Mouse (Mus musculus): ENCODE data around the gene Enpp4. TPM values are rescaled to one million over a fixed set of nuclear protein-coding genes. Genes with fewer than 3 reads are reported as not detected.
A peak's percentile ranks its signal among the peaks of the same experiment; 100 is the strongest.

Enpp4 gene
- polyA plus RNA-seq, 1 experiment from 2014 or later = 3.9 TPM

DNA sequence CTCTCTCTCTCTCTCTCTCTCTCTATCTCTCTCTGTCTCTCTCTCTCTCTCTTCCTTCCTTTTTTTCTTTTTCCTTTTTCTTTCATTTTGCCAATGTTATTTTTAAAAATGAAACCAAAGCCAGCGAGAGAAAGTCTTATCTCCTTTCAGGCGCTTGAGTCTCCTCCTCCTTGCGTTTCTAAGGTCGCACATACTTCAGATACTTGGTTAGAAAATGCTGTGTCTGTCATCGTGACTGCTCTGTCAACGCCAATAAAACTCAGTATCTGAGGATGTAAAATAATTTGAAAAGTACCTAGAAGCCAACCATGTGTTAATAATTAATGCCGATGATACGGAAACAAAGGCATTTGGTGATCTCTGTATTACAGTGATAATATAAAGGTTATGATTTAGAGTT is 30.4 kb upstream of the Enpp4 start:
- 59% methylated on average over 8 of the region's 8 CpGs for WGBS
- H3K9me3 ChIP-seq (ENCODE audit: control insufficient read depth, low read length) = no peaks in the 10 kb centered on the region
- ATAC-seq (ENCODE audit: low read depth) = no peak

DNA sequence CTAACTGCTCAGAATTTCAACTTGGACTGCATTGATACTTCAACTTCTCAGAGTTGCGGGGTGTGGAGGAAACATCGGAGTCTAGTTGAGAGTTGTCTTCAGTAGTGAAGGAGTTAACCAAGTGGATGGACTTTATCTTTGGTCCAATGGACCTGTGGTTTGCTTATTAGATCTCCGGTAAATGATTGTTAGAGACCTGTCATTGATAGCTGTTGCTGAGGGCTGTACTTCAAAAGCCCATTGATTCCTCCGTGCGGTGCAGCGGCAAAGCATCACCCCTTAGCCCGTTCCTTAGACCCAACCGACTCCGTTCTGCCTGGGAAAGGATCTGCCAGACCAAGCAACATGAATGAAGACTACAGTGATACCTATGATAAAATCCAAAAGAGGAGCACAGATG is 28.9 kb upstream of the Enpp4 start:
- no peak overlapping the region for H3K4me2 ChIP-seq (ENCODE audit: low read depth, low read length)
- WGBS = 81% methylated on average over 9 of the region's 9 CpGs
- H3K9me3 ChIP-seq (ENCODE audit: control insufficient read depth, low read length) = no peaks in the 10 kb centered on the region
- ATAC-seq (ENCODE audit: low read depth) (no peak), DNase-seq (ENCODE audit: low spot score) (no peak)
- 0 out of 2 replicates have a peak, but pooled peaks cover 3% of the 10 kb centered on the region for H3K27me3 ChIP-seq (replicated peaks; ENCODE audit: control insufficient read depth, insufficient read depth, low read length)
- no peaks in the 10 kb centered on the region for H3K36me3 ChIP-seq (ENCODE audit: control insufficient read depth, insufficient read depth, low read length)
- H3K27ac ChIP-seq (replicated peaks; ENCODE audit: low read depth, low read length) = no peak overlapping the region
- H3K9ac ChIP-seq (ENCODE audit: low read depth, low read length) = no peak overlapping the region
- H3K4me3 ChIP-seq (ENCODE audit: low read depth, low read length) = no peak overlapping the region
- no peaks in the 10 kb centered on the region for H3K4me1 ChIP-seq (ENCODE audit: control insufficient read depth, insufficient read depth, low read length)

More for the DNA sequence above, 30.4 kb upstream of the Enpp4 start:
- no peak overlapping the region for H3K27ac ChIP-seq (replicated peaks; ENCODE audit: low read depth, low read length)
- no peak for DNase-seq (ENCODE audit: low spot score)
- no peak overlapping the region for H3K4me2 ChIP-seq (ENCODE audit: low read depth, low read length)
- H3K9ac ChIP-seq (ENCODE audit: low read depth, low read length) = no peak overlapping the region
- no peaks in the 10 kb centered on the region for H3K36me3 ChIP-seq (ENCODE audit: control insufficient read depth, insufficient read depth, low read length)
- H3K4me3 ChIP-seq (ENCODE audit: low read depth, low read length) = no peak overlapping the region
- H3K4me1 ChIP-seq (ENCODE audit: control insufficient read depth, insufficient read depth, low read length) = no peaks in the 10 kb centered on the region
- 0 out of 2 replicates have a peak, but pooled peaks cover 3% of the 10 kb centered on the region for H3K27me3 ChIP-seq (replicated peaks; ENCODE audit: control insufficient read depth, insufficient read depth, low read length)

DNA sequence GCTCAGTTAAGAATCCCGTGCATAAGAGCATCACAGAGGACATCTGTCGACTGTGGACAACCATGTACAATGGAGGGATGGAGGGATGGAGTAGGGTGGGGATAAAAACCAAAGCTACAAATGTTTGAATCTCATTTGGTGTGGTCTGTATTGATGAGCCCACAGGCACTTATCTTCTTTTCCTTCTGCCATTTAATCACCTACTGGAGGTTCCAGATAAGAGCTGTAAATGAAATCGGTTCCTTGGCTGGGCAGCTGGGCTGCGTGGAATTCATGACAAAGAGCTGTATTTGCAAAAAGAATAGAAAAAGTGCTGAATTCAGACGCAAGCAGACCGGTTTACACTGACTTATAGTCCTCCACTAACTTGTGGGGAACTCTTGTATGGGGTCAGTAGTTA is 28.5 kb upstream of the Enpp4 start:
- Histone ChIP-seq H3K4me3 (ENCODE audit: low read depth, low read length) (no peak overlapping the region), H3K4me2 (ENCODE audit: low read depth, low read length) (no peak overlapping the region), H3K27ac (replicated peaks; ENCODE audit: low read depth, low read length) (no peak overlapping the region), H3K9ac (ENCODE audit: low read depth, low read length) (no peak overlapping the region), H3K27me3 (replicated peaks; ENCODE audit: control insufficient read depth, insufficient read depth, low read length) (0 out of 2 replicates have a peak, but pooled peaks cover 3% of the 10 kb centered on the region), H3K4me1 (ENCODE audit: control insufficient read depth, insufficient read depth, low read length) (no peaks in the 10 kb centered on the region), H3K36me3 (ENCODE audit: control insufficient read depth, insufficient read depth, low read length) (no peaks in the 10 kb centered on the region), H3K9me3 (ENCODE audit: control insufficient read depth, low read length) (no peaks in the 10 kb centered on the region)
- WGBS = 78% methylated on average over 6 of the region's 6 CpGs
- no peak for DNase-seq (ENCODE audit: low spot score)
- ATAC-seq (ENCODE audit: low read depth) = no peak

DNA sequence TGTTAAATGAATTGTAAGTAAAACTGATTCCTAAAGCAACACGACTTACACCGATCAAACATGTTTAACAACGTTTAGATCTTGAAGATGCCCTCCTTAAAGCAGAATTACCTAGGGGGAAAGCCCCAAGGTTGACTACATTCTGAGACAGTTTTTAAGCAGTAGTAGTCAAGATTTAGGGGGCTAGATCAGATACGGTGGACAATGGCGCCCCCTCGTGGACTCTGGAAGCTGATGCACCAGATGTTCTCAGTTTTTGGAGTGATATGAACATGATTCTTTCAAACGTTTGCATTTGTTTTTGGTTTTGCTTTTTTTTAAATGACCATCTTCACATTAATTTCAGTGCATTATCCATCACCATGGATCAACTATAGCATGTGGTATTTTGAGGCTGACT is 24.8 kb upstream of the Enpp4 start:
- Histone ChIP-seq H3K9me3 (ENCODE audit: control insufficient read depth, low read length) (no peaks in the 10 kb centered on the region), H3K27me3 (replicated peaks; ENCODE audit: control insufficient read depth, insufficient read depth, low read length) (0 out of 2 replicates have a peak, but pooled peaks cover 3% of the 10 kb centered on the region), H3K27ac (replicated peaks; ENCODE audit: low read depth, low read length) (no peak overlapping the region), H3K4me1 (ENCODE audit: control insufficient read depth, insufficient read depth, low read length) (no peaks in the 10 kb centered on the region), H3K4me2 (ENCODE audit: low read depth, low read length) (no peak overlapping the region), H3K4me3 (ENCODE audit: low read depth, low read length) (no peak overlapping the region), H3K36me3 (ENCODE audit: control insufficient read depth, insufficient read depth, low read length) (no peaks in the 10 kb centered on the region), H3K9ac (ENCODE audit: low read depth, low read length) (no peak overlapping the region)
- 11% methylated on average over 7 of the region's 7 CpGs for WGBS
- DNase-seq (ENCODE audit: low spot score) = peak; percentile 60
- ATAC-seq (ENCODE audit: low read depth) = no peak

DNA sequence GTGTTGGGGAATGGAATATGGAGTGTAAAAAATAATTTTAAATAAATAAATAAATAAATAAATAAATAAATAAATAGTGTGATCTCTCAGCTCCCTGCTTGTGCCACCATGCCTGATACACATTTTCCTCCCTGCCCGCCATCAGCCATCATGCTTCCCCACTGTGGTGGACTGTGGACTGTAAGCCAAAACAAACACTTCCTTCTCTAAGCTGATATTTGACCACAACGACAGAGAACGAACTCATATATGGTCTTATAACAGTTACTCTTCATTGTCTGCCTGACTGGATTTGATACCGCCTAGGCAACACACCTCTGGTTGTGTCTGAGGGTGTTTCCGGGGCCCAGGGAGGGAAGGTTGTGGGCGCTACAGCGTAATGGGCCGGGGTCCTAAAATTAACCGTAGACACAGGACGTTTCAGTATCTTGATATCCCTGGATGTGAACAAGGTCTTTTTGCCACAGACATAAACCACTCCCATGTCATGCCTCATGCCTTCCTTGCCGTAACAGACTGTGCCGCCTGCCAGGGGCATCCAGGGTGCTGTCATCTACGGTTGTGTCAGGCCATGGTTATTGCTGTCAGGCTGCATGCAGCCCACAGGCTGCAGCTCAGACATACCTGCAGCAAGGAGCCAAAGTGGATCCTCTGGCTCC is 23.6 kb upstream of the Enpp4 start:
- ATAC-seq (ENCODE audit: low read depth) (no peak), DNase-seq (ENCODE audit: low spot score) (no peak)
- H3K27me3 ChIP-seq (replicated peaks; ENCODE audit: control insufficient read depth, insufficient read depth, low read length) = 0 out of 2 replicates have a peak, but pooled peaks cover 3% of the 10 kb centered on the region
- no peak overlapping the region for H3K4me2 ChIP-seq (ENCODE audit: low read depth, low read length)
- H3K4me3 ChIP-seq (ENCODE audit: low read depth, low read length) = no peak overlapping the region
- H3K9me3 ChIP-seq (ENCODE audit: control insufficient read depth, low read length) = no peaks in the 10 kb centered on the region
- no peak overlapping the region for H3K9ac ChIP-seq (ENCODE audit: low read depth, low read length)
- no peak overlapping the region for H3K27ac ChIP-seq (replicated peaks; ENCODE audit: low read depth, low read length)
- H3K36me3 ChIP-seq (ENCODE audit: control insufficient read depth, insufficient read depth, low read length) = no peaks in the 10 kb centered on the region
- no peaks in the 10 kb centered on the region for H3K4me1 ChIP-seq (ENCODE audit: control insufficient read depth, insufficient read depth, low read length)
- WGBS = 78% methylated on average over 13 of the region's 13 CpGs

DNA sequence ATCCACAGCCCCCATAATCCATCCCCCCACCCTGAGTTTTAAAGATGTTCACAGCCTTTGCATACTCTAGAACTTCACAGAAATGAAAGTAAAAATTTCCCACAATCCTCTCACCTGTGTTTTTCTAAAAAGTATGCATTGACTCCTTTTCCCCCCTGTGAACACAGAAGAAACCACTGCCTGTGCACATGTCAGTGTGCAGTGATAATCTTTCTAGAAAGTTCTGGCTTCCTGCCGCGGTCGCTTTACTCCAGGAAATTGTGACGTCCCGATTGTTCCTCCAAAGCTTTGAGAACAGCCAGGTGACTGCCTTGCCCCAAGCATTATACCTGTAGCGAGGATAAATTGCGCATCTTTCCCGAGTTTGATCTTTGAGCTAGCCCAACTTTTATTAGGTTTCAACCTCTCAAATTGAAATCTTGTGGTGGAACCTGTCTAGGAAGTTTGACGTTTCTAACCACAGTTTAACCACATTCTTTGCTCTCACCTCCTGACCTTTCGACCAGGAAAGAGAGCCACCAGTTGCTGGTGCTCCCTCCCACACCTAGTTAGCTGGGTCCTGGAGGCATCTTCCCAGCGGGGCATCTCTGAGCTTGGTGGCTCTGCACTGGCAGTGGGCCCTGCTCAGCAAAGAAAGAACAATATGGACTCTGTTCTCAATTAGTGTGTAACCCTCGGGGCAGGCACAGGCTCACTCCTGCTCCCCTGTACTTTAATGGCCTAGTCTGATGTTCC is 15.9 kb upstream of the Enpp4 start:
- no peak overlapping the region for H3K9ac ChIP-seq (ENCODE audit: low read depth, low read length)
- H3K27me3 ChIP-seq (replicated peaks; ENCODE audit: control insufficient read depth, insufficient read depth, low read length) = no peaks in the 10 kb centered on the region
- no peak overlapping the region for H3K4me2 ChIP-seq (ENCODE audit: low read depth, low read length)
- peaks cover 9% of the 10 kb centered on the region; the same call in 1 of the 2 replicates for H3K4me1 ChIP-seq (ENCODE audit: control insufficient read depth, insufficient read depth, low read length)
- H3K4me3 ChIP-seq (ENCODE audit: low read depth, low read length) = no peak overlapping the region
- no peak overlapping the region for H3K27ac ChIP-seq (replicated peaks; ENCODE audit: low read depth, low read length)
- no peaks in the 10 kb centered on the region for H3K36me3 ChIP-seq (ENCODE audit: control insufficient read depth, insufficient read depth, low read length)
- no peak for ATAC-seq (ENCODE audit: low read depth)
- DNase-seq (ENCODE audit: low spot score) = no peak
- 50% methylated on average over 12 of the region's 12 CpGs for WGBS
- H3K9me3 ChIP-seq (ENCODE audit: control insufficient read depth, low read length) = no peaks in the 10 kb centered on the region

DNA sequence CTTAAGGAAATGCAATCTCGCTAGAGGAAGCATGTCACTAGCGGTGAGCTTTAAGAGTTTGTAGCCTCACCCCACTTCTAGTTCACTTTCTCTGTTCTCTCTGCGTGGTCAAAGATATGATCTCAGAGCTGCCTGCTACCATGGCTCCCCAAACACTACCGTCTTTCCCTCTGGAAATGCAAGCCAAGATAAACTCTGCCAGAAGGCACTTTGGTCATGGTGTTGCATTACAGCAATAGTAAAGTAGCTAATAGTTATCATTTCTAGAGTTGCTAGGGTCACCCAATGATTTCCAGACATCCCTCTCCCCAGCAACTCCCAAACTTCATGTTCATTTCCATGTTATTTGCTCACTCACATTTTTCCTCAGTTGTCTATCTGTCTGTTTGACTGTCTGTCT is 12.6 kb upstream of the Enpp4 start:
- no peaks in the 10 kb centered on the region for H3K9me3 ChIP-seq (ENCODE audit: control insufficient read depth, low read length)

DNA sequence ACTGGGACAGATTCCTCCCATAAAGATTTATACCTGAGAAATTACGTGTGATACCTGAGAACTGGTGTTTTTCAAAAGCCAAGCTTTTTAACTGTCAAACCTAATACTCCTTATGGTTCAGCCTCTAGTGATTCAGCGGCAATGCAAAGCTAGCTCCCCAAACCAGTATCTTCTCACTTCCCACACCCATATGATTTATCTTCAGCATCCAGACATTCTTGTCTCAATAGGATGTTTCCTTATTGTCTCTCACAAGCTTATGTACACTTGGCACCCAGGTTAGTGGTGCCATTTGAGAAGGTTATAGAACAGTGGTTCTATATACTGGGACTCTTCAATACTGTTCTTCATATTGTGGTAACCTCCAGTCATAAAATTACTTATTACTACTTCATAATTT is 12.1 kb upstream of the Enpp4 start:
- 65% methylated on average over 2 of the region's 2 CpGs for WGBS
- no peaks in the 10 kb centered on the region for H3K36me3 ChIP-seq (ENCODE audit: control insufficient read depth, insufficient read depth, low read length)

More for the DNA sequence above, 12.6 kb upstream of the Enpp4 start:
- H3K4me1 ChIP-seq (ENCODE audit: control insufficient read depth, insufficient read depth, low read length) = peaks cover 9% of the 10 kb centered on the region; the same call in 1 of the 2 replicates
- no peak overlapping the region for H3K4me2 ChIP-seq (ENCODE audit: low read depth, low read length)
- no peak overlapping the region for H3K4me3 ChIP-seq (ENCODE audit: low read depth, low read length)
- 62% methylated on average over 4 of the region's 4 CpGs for WGBS
- DNase-seq (ENCODE audit: low spot score) (peak; percentile 12), ATAC-seq (ENCODE audit: low read depth) (no peak)
- no peak overlapping the region for H3K9ac ChIP-seq (ENCODE audit: low read depth, low read length)
- H3K27me3 ChIP-seq (replicated peaks; ENCODE audit: control insufficient read depth, insufficient read depth, low read length) = no peaks in the 10 kb centered on the region
- H3K27ac ChIP-seq (replicated peaks; ENCODE audit: low read depth, low read length) = no peak overlapping the region
- no peaks in the 10 kb centered on the region for H3K36me3 ChIP-seq (ENCODE audit: control insufficient read depth, insufficient read depth, low read length)

More for the DNA sequence above, 12.1 kb upstream of the Enpp4 start:
- Histone ChIP-seq H3K4me2 (ENCODE audit: low read depth, low read length) (no peak overlapping the region), H3K4me3 (ENCODE audit: low read depth, low read length) (no peak overlapping the region), H3K27ac (replicated peaks; ENCODE audit: low read depth, low read length) (no peak overlapping the region), H3K4me1 (ENCODE audit: control insufficient read depth, insufficient read depth, low read length) (peaks cover 9% of the 10 kb centered on the region; the same call in 1 of the 2 replicates), H3K9ac (ENCODE audit: low read depth, low read length) (no peak overlapping the region), H3K27me3 (replicated peaks; ENCODE audit: control insufficient read depth, insufficient read depth, low read length) (no peaks in the 10 kb centered on the region), H3K9me3 (ENCODE audit: control insufficient read depth, low read length) (no peaks in the 10 kb centered on the region)
- DNase-seq (ENCODE audit: low spot score) = no peak
- no peak for ATAC-seq (ENCODE audit: low read depth)

All from embryonic facial prominence, embryonic 14.5 days (tissue).